ENCODE assay signal across 9 mouse cellular contexts in genomic region chr15:99703676-99704040, GRCm38 (mm10). TPM values are rescaled to one million over a fixed set of nuclear protein-coding genes. Genes with fewer than 3 reads are reported as not detected.
A peak's percentile ranks its signal among the peaks of the same experiment; 100 is the strongest.
DNase-seq lines count a peak whose midpoint lies in the region; ATAC-seq lines count a peak whose summit lies in the region.
"Had no signal": no experiment of that assay in that cellular context is flagged by ENCODE, and none has a peak within 500 bp of the region (broad histone marks: within the 10 kb centered on the region; RNA-seq: fewer than 3 reads in every experiment).

No protein-coding gene starts in this region.

- H3K4me2 ChIP-seq in heart, embryonic 14.5 days (ENCODE audit: low read length) = peak overlapping the region; percentile 73
- H3K4me2 ChIP-seq in hindbrain, embryonic 11.5 days (replicated peaks; ENCODE audit: low read depth, low read length) = peak overlapping the region; percentile 87
- H3K4me2 ChIP-seq in midbrain, embryonic 15.5 days = peak overlapping the region; percentile 95

- peak overlapping the region; percentile 91; the same call in 1 of the 2 replicates for H3K9ac ChIP-seq in heart, embryonic 14.5 days (ENCODE audit: low read length)
- H3K9ac ChIP-seq in hindbrain, embryonic 11.5 days (ENCODE audit: low read depth, low read length) = peak overlapping the region; percentile 98
- peak overlapping the region; percentile 96; the same call in 1 of the 2 replicates for H3K9ac ChIP-seq in midbrain, embryonic 15.5 days

- peaks cover 2% of the 10 kb centered on the region; the same call in 1 of the 2 replicates for H3K27me3 ChIP-seq in heart, embryonic 14.5 days (ENCODE audit: control insufficient read depth, insufficient read depth, low read length)
- H3K27me3 ChIP-seq in embryonic facial prominence, embryonic 10.5 days (replicated peaks; ENCODE audit: low read depth, poor library complexity, severe bottlenecking) = peaks cover 10% of the 10 kb centered on the region; the same call in 1 of the 2 replicates
- no peaks in the 10 kb centered on the region for H3K27me3 ChIP-seq in hindbrain, embryonic 11.5 days (ENCODE audit: control insufficient read depth, insufficient read depth, low read length)
- no peaks in the 10 kb centered on the region for H3K27me3 ChIP-seq in midbrain, embryonic 15.5 days (replicated peaks)

- H3K4me1 ChIP-seq in heart, embryonic 14.5 days (ENCODE audit: control insufficient read depth in 2 of 2, insufficient read depth in 2 of 2, low read length in 2 of 2) = peaks cover 26 to 40% of the 10 kb centered on the region in 2 experiments
- H3K4me1 ChIP-seq in embryonic facial prominence, embryonic 10.5 days = peaks cover 45% of the 10 kb centered on the region
- peaks cover 18% of the 10 kb centered on the region for H3K4me1 ChIP-seq in hindbrain, embryonic 11.5 days (replicated peaks; ENCODE audit: control insufficient read depth, insufficient read depth, low read length)
- peaks cover 30% of the 10 kb centered on the region for H3K4me1 ChIP-seq in midbrain, embryonic 15.5 days

- H3K27ac ChIP-seq in heart, embryonic 14.5 days (replicated peaks in 1 of 2; ENCODE audit: control insufficient read depth in 1 of 2, insufficient read depth in 1 of 2, low read depth in 2 of 2, low read length in 2 of 2) = peak overlapping the region; percentile 26 to 94
- H3K27ac ChIP-seq in embryonic facial prominence, embryonic 10.5 days (replicated peaks) = peak overlapping the region; percentile 75
- peak overlapping the region; percentile 97 for H3K27ac ChIP-seq in hindbrain, embryonic 11.5 days (ENCODE audit: low read depth, low read length)
- peak overlapping the region; percentile 98 for H3K27ac ChIP-seq in midbrain, embryonic 15.5 days

- intact Hi-C loops in heart, postnatal 14 days (cut with DNase I) = loop anchor here (2.0 kb wide), 1 partner anchor 21 kb away; the partner anchor contains the start of gene Cox14

- no peak for ATAC-seq in heart, embryonic 14.5 days (ENCODE audit: insufficient number of reproducible peaks, insufficient read depth, low FRiP score, low read depth)
- ATAC-seq in hindbrain, embryonic 11.5 days (ENCODE audit: low FRiP score) = no peak
- ATAC-seq in midbrain, embryonic 15.5 days (replicated peaks) = no peak

- WGBS in heart, embryonic 14.5 days = 56% methylated on average over 5 of the region's 5 CpGs
- WGBS in embryonic facial prominence, embryonic 10.5 days = 63% methylated on average over 5 of the region's 5 CpGs
- 78% methylated on average over 5 of the region's 5 CpGs for WGBS in hindbrain, embryonic 11.5 days
- WGBS in midbrain, embryonic 15.5 days = 55% methylated on average over 5 of the region's 5 CpGs

- no peak for DNase-seq in heart, postnatal 14 days
- no peak for DNase-seq in embryonic facial prominence, embryonic 10.5 days (ENCODE audit: low spot score)
- DNase-seq in hindbrain, embryonic 11.5 days (ENCODE audit: low spot score) = no peak
- DNase-seq in layer of hippocampus, adult 9-10 months (ENCODE audit: low spot score) = no peak
- no peak for DNase-seq in kidney, postnatal 4 days
- DNase-seq in embryo, embryonic 10 days (ENCODE audit: low spot score) = no peak

- no peaks in the 10 kb centered on the region for H3K9me3 ChIP-seq in heart, embryonic 14.5 days (ENCODE audit: control insufficient read depth, low read length)
- H3K9me3 ChIP-seq in embryonic facial prominence, embryonic 10.5 days = no peaks in the 10 kb centered on the region
- no peaks in the 10 kb centered on the region for H3K9me3 ChIP-seq in hindbrain, embryonic 11.5 days (ENCODE audit: control insufficient read depth, low read length)
- H3K9me3 ChIP-seq in midbrain, embryonic 15.5 days = no peaks in the 10 kb centered on the region

- no peak overlapping the region for H3K4me3 ChIP-seq in heart, embryonic 14.5 days (ENCODE audit: control insufficient read depth in 1 of 2, insufficient read depth in 1 of 2, low read depth in 1 of 2, low read length in 2 of 2)
- H3K4me3 ChIP-seq in embryonic facial prominence, embryonic 10.5 days = peak overlapping the region; percentile 93
- peak overlapping the region; percentile 89 for H3K4me3 ChIP-seq in hindbrain, embryonic 11.5 days (ENCODE audit: low read depth, low read length)
- peak overlapping the region; percentile 87 for H3K4me3 ChIP-seq in midbrain, embryonic 15.5 days

- H3K36me3 ChIP-seq in heart, embryonic 14.5 days (ENCODE audit: control insufficient read depth, insufficient read depth, low read length) = peaks cover 48% of the 10 kb centered on the region
- H3K36me3 ChIP-seq in embryonic facial prominence, embryonic 10.5 days (replicated peaks) = peaks cover 53% of the 10 kb centered on the region
- H3K36me3 ChIP-seq in hindbrain, embryonic 11.5 days (ENCODE audit: control insufficient read depth, insufficient read depth, low read length) = peaks cover 14% of the 10 kb centered on the region
- peaks cover 32% of the 10 kb centered on the region for H3K36me3 ChIP-seq in midbrain, embryonic 15.5 days (replicated peaks)

RNA-seq across cellular contexts. Expression of gene Gm17349, which starts 1.6 kb away (rescaled TPM):
- polyA plus RNA-seq in heart, embryonic 14.5 days (2014; fragmentation: Nextera tagmentation; extraction: Ambion mirVana) = not detected in 2 replicates
- total RNA-seq in heart, postnatal 14 days (2021) = 1 to 10 TPM; 5.0 to 5.1 TPM
- polyA plus RNA-seq in embryonic facial prominence, embryonic 10.5 days (2016; fragmentation: Nextera tagmentation; extraction: Ambion mirVana) = not detected in 2 replicates
- polyA plus RNA-seq in hindbrain, embryonic 11.5 days (2014; fragmentation: Nextera tagmentation; extraction: Ambion mirVana) = not detected in 2 replicates
- not detected in 2 replicates for polyA plus RNA-seq in midbrain, embryonic 15.5 days (2015; fragmentation: Nextera tagmentation; extraction: Ambion mirVana)

RNA-seq across cellular contexts. Expression of gene Smarcd1, which starts 1.7 kb away (rescaled TPM):
- 24.7 and 27.4 TPM in 2 replicates for polyA plus RNA-seq in heart, embryonic 14.5 days (2014; fragmentation: Nextera tagmentation; extraction: Ambion mirVana)
- 10 to 100 TPM; 25.9 to 28.4 TPM for total RNA-seq in heart, postnatal 14 days (2021)
- polyA plus RNA-seq in embryonic facial prominence, embryonic 10.5 days (2016; fragmentation: Nextera tagmentation; extraction: Ambion mirVana) = 83.3 and 89.1 TPM in 2 replicates
- 99.1 and 103 TPM in 2 replicates for polyA plus RNA-seq in hindbrain, embryonic 11.5 days (2014; fragmentation: Nextera tagmentation; extraction: Ambion mirVana)
- polyA plus RNA-seq in midbrain, embryonic 15.5 days (2015; fragmentation: Nextera tagmentation; extraction: Ambion mirVana) = 114 and 119 TPM in 2 replicates

RNA-seq across cellular contexts. Expression of gene Gpd1, which starts 13.7 kb away (rescaled TPM):
- polyA plus RNA-seq in heart, embryonic 14.5 days (2014; fragmentation: Nextera tagmentation; extraction: Ambion mirVana) = 0.80 and 1.1 TPM in 2 replicates
- total RNA-seq in heart, postnatal 14 days (2021) = 10 to 100 TPM; 61.7 to 91.3 TPM
- polyA plus RNA-seq in embryonic facial prominence, embryonic 10.5 days (2016; fragmentation: Nextera tagmentation; extraction: Ambion mirVana) = 0.42 and 0.55 TPM in 2 replicates
- polyA plus RNA-seq in hindbrain, embryonic 11.5 days (2014; fragmentation: Nextera tagmentation; extraction: Ambion mirVana) = 0.25 and 0.36 TPM in 2 replicates
- polyA plus RNA-seq in midbrain, embryonic 15.5 days (2015; fragmentation: Nextera tagmentation; extraction: Ambion mirVana) = 1.5 and 1.8 TPM in 2 replicates
- total RNA-seq: G1E had no signal
- polyA plus RNA-seq: G1E had no signal

RNA-seq across cellular contexts. Expression of gene Cox14, which starts 21.8 kb away (rescaled TPM):
- polyA plus RNA-seq in heart, embryonic 14.5 days (2014; fragmentation: Nextera tagmentation; extraction: Ambion mirVana) = 230 and 237 TPM in 2 replicates
- total RNA-seq in heart, postnatal 14 days (2021) = 100 to 1,000 TPM; 207 to 250 TPM
- 129 and 131 TPM in 2 replicates for polyA plus RNA-seq in embryonic facial prominence, embryonic 10.5 days (2016; fragmentation: Nextera tagmentation; extraction: Ambion mirVana)
- polyA plus RNA-seq in hindbrain, embryonic 11.5 days (2014; fragmentation: Nextera tagmentation; extraction: Ambion mirVana) = 148 and 163 TPM in 2 replicates
- 150 and 157 TPM in 2 replicates for polyA plus RNA-seq in midbrain, embryonic 15.5 days (2015; fragmentation: Nextera tagmentation; extraction: Ambion mirVana)

RNA-seq across cellular contexts. Expression of gene Asic1, which starts 33.5 kb away (rescaled TPM):
- 1.1 and 1.2 TPM in 2 replicates for polyA plus RNA-seq in heart, embryonic 14.5 days (2014; fragmentation: Nextera tagmentation; extraction: Ambion mirVana)
- under 1 TPM; 0.29 to 0.74 TPM for total RNA-seq in heart, postnatal 14 days (2021)
- polyA plus RNA-seq in embryonic facial prominence, embryonic 10.5 days (2016; fragmentation: Nextera tagmentation; extraction: Ambion mirVana) = 3.2 and 4.9 TPM in 2 replicates
- polyA plus RNA-seq in hindbrain, embryonic 11.5 days (2014; fragmentation: Nextera tagmentation; extraction: Ambion mirVana) = 14.4 and 21.0 TPM in 2 replicates
- 64.0 and 65.9 TPM in 2 replicates for polyA plus RNA-seq in midbrain, embryonic 15.5 days (2015; fragmentation: Nextera tagmentation; extraction: Ambion mirVana)
- polyA plus RNA-seq: G1E had no signal

Comparison
In these comparisons a context has a peak if more than half of its experiments do, and no peak if none do; other contexts are left out.
1. H3K4me3 ChIP-seq: peak in embryonic facial prominence, embryonic 10.5 days (single experiment), hindbrain, embryonic 11.5 days (single experiment) and midbrain, embryonic 15.5 days (single experiment); none in heart, embryonic 14.5 days (0 of 2).
2. Peak in every context shown above with its lines, with median percentiles within 50 percentile points of each other: H3K27ac ChIP-seq, H3K4me2 ChIP-seq and H3K9ac ChIP-seq.